Mouse (Mus musculus) forebrain, embryonic 13.5 days (tissue): ENCODE data around the gene Cfap43. TPM values are rescaled to one million over a fixed set of nuclear protein-coding genes. Genes with fewer than 3 reads are reported as not detected.

Source experiments
- ATAC-seq: fragments of 200-750 bp; cut with Nextera tagmentation; 2 replicates; pipeline ENCODE4 v1.8.0; 2017
- H3K27ac ChIP-seq: fragments of 300-500 bp; sonication (generic); 2 replicates; pipeline ENCODE4 v1.5.1; 2015; ENCODE audit warnings: inconsistent platforms, mild to moderate bottlenecking, moderate library complexity
- H3K27me3 ChIP-seq: fragments of 300-500 bp; sonication (generic); 2 replicates; pipeline ENCODE4 v1.6.1; 2015; ENCODE audit warnings: mild to moderate bottlenecking, inconsistent platforms
- H3K36me3 ChIP-seq: fragments of 300-500 bp; sonication (generic); 2 replicates; pipeline ENCODE4 v1.6.1; 2015; ENCODE audit warnings: mild to moderate bottlenecking, inconsistent platforms; ENCODE audit not compliant: poor library complexity, severe bottlenecking
- H3K4me1 ChIP-seq: fragments of 300-500 bp; sonication (generic); 2 replicates; pipeline ENCODE4 v1.6.1; 2015; ENCODE audit warnings: inconsistent platforms
- H3K4me2 ChIP-seq: fragments of 300-500 bp; sonication (generic); 2 replicates; pipeline ENCODE4 v1.6.1; 2015; ENCODE audit warnings: inconsistent platforms, mild to moderate bottlenecking, moderate library complexity
- H3K4me3 ChIP-seq: fragments of 300-500 bp; sonication (generic); 2 replicates; pipeline ENCODE4 v1.5.1; 2015; ENCODE audit warnings: mild to moderate bottlenecking, inconsistent platforms
- H3K9ac ChIP-seq: fragments of 300-500 bp; sonication (generic); 2 replicates; pipeline ENCODE4 v1.6.1; 2015; ENCODE audit warnings: mild to moderate bottlenecking, inconsistent platforms
- H3K9me3 ChIP-seq: fragments of 300-500 bp; sonication (generic); replicated peaks from 2 replicates; pipeline ENCODE4 v1.6.1; 2016; ENCODE audit warnings: inconsistent platforms
- WGBS: fragments of 180-500 bp; shearing (Covaris S2); methylation state at CpG from one replicate; pipeline ENCODE4 v1.1.7; 2015; 5-methylcytosine and 5-hydroxymethylcytosine counted together
- polyA plus RNA-seq: library from polyadenylated mRNA; unstranded; fragments of >200 nt; fragmentation: Nextera tagmentation; extraction: Ambion mirVana; gene quantifications from 2 replicates; pipeline ENCODE4 v1.2.1, GENCODE M21; 2015

Gene Cfap43
- polyA plus RNA-seq, 1 experiment from 2014 or later: 0.66 TPM

DNA sequence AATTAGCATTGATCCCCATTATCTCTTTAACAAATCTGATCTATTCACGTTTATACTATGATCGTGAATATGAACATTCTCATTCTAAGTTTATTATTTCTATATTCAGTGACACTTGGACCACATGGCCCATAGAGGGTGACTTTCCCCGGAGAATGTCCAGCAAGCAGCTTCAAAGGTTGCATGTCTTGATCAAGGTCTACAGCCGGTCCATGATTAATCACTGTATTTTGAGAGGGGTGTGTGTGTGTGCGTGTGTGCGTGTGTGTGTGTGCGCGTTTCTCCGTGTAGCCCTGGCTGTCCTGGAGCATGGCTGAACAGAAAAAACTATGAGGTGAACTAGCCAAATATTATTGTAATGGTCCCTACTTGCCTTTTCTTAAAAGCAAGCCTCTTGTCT is 166.6 kb downstream of the Cfap43 start:
- no peaks in the 10 kb centered on the region for H3K36me3 ChIP-seq
- no peak overlapping the region for H3K4me3 ChIP-seq
- no peak overlapping the region for H3K4me2 ChIP-seq
- no peaks in the 10 kb centered on the region for H3K9me3 ChIP-seq
- H3K27ac ChIP-seq: no peak overlapping the region
- 0 out of 2 replicates have a peak, but pooled peaks cover 9% of the 10 kb centered on the region for H3K4me1 ChIP-seq
- ATAC-seq: no peak
- H3K9ac ChIP-seq: no peak overlapping the region
- WGBS: 94% methylated on average over 9 of the region's 9 CpGs
- no peaks in the 10 kb centered on the region for H3K27me3 ChIP-seq

DNA sequence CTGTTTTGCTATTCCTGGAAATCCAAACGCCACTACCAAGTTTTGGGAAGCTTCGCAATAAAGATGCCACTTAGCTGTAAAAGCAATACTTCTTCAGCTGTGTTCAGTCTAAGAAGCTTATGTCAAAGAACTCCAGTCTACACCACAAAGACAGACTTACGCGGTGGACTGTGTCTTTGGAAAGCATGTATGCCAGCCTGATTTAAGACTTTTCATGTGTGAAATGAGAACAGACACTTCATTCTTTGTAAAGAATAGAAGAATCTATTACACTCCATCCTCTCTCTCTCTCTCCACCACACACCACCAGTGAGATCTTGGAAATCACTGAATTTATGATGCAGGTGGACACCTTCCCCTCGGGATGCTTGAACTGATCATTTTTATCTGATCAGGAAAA is 168.7 kb downstream of the Cfap43 start:
- H3K9ac ChIP-seq: no peak overlapping the region
- ATAC-seq: no peak
- H3K27me3 ChIP-seq: no peaks in the 10 kb centered on the region
- no peak overlapping the region for H3K4me3 ChIP-seq
- H3K9me3 ChIP-seq: no peaks in the 10 kb centered on the region
- 0 out of 2 replicates have a peak, but pooled peaks cover 9% of the 10 kb centered on the region for H3K4me1 ChIP-seq
- no peak overlapping the region for H3K27ac ChIP-seq
- 23% methylated on average over 5 of the region's 5 CpGs for WGBS
- no peaks in the 10 kb centered on the region for H3K36me3 ChIP-seq
- no peak overlapping the region for H3K4me2 ChIP-seq

DNA sequence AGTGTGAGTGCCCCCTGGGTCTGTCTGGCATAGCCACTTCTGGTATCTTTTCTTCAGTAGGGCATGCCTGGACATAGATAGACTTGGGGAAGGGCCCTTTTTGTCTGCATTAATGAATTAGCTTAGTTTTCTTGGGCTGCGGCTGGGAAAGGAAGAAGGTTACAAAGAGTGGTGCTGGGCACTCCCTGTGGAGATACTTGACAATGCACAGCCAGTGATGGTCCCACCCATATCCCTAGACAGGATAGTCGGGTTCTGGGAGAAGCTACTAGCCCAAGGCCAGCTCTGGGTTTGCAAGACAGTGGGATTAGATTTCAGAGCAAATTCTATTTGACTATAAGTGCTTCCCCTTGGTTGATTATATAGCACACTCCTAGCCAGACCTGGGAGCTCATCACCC is 170.1 kb downstream of the Cfap43 start:
- H3K4me1 ChIP-seq: 0 out of 2 replicates have a peak, but pooled peaks cover 9% of the 10 kb centered on the region
- H3K27me3 ChIP-seq: no peaks in the 10 kb centered on the region
- no peak overlapping the region for H3K4me3 ChIP-seq
- no peak overlapping the region for H3K4me2 ChIP-seq
- H3K36me3 ChIP-seq: no peaks in the 10 kb centered on the region
- no peak for ATAC-seq
- WGBS: 94% methylated on average over 2 of the region's 2 CpGs
- H3K27ac ChIP-seq: no peak overlapping the region
- H3K9me3 ChIP-seq: no peaks in the 10 kb centered on the region
- no peak overlapping the region for H3K9ac ChIP-seq

DNA sequence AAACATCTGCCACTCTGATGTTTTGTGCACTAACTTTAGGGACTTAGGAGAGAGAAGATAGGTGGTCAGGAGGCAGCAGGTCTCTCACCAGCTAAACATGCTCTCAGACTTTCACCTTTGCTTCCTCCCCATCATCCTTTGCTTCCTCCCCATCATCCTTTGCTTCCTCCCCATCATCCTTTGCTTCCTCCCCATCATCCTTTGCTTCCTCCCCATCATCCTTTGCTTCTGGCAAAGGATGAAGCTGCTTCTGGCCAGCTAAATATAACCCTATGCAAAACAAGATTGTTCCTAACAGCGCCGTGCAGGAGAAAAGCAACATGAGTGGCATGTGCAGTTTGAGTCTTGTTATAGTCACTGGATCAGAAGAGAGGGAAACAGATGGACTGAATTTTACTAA is 172.0 kb downstream of the Cfap43 start:
- Histone ChIP-seq H3K9ac (no peak overlapping the region), H3K4me2 (no peak overlapping the region), H3K36me3 (no peaks in the 10 kb centered on the region), H3K9me3 (no peaks in the 10 kb centered on the region), H3K27ac (no peak overlapping the region), H3K4me3 (no peak overlapping the region), H3K4me1 (0 out of 2 replicates have a peak, but pooled peaks cover 9% of the 10 kb centered on the region), H3K27me3 (no peaks in the 10 kb centered on the region)
- ATAC-seq: no peak
- 99% methylated on average over 2 of the region's 2 CpGs for WGBS

DNA sequence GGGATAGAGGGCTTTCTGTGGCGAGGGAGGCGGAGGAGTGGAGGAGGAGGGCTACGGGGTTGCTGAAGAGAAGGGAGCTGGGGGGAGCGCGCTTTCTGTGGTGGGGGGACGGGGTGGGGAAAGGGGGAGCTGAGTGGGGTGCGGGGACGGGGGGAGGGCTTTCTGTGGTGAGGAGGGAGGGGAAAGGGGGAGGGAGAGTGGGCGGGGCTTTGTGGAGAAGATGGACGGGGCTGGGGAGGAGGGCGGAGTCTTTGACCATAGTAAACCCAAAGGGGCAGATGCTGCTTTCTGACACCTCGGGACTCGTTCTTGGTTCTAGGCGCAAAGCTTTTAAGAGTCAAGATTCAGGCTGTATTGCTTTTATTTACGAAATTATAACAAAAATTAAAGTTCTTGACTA is 187.2 kb downstream of the Cfap43 start:
- Histone ChIP-seq H3K27ac (peak overlapping the region; percentile 96), H3K27me3 (no peaks in the 10 kb centered on the region), H3K4me2 (peak overlapping the region; percentile 72), H3K4me1 (peaks cover 27% of the 10 kb centered on the region), H3K4me3 (peak overlapping the region; percentile 69), H3K9me3 (no peaks in the 10 kb centered on the region), H3K36me3 (peaks cover 39% of the 10 kb centered on the region), H3K9ac (peak overlapping the region; percentile 81)
- 3% methylated on average over 14 of the region's 15 CpGs for whole genome bisulfite sequencing
- ATAC-seq: 0 out of 2 replicates have a peak, but pooled peaks have one; percentile 12

DNA sequence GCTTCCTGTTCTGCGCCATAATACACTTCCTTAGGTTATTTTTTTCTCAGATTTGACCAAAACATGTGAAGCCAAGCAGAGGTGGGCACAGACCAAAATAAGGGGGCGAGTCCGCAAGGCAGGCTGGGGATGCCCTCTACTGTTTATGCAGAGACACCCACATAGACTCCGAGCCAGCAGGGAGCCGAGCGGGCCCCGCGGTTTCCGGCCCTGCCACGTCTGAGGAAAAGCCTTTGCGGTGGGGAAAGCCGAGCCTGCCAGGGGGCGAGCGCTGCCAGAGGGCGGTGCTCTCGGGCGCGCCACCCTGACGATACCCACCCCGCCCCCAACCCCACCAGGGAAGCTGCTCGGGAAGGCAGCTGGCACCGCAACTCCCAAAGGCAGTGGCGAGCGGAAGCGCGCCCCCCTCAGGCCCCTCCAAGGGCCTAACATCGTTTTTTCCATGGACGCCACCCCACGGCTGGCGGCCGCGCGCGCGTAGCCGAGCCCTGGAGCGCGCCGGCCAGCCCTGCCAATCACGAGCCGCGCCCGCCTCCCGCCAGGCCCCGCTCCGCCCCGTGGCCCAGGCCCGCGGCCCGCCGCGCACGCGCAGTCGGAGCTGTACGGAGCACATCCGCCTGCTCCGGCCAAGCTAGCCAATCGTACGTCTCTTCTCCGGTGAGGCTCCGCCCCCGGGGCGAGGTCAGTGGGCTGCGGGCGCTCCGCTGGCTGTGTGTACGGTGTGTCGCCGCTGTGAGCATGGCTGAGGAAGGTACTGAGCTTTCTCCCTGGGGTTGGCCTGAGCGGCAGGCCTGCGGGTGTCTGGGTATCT is 187.8 kb downstream of the Cfap43 start, which contains the start of gene Sfr1:
Sfr1 (plus strand) TSS at position 612 of the 811 bp plus-strand sequence.
- ATAC-seq: peak; percentile 97
- no peaks in the 10 kb centered on the region for H3K27me3 ChIP-seq
- H3K9ac ChIP-seq: peak within 1 kb of the TSS; percentile 81
- H3K4me1 ChIP-seq: peaks cover 33% of the 10 kb centered on the region
- no peaks in the 10 kb centered on the region for H3K9me3 ChIP-seq
- peaks cover 33% of the 10 kb centered on the region for H3K36me3 ChIP-seq
- peak within 1 kb of the TSS; percentile 72 for H3K4me2 ChIP-seq
- under 1% methylated on average over 54 of the region's 72 CpGs for WGBS
- H3K27ac ChIP-seq: peak within 1 kb of the TSS; percentile 96
- peak within 1 kb of the TSS; percentile 69 for H3K4me3 ChIP-seq

DNA sequence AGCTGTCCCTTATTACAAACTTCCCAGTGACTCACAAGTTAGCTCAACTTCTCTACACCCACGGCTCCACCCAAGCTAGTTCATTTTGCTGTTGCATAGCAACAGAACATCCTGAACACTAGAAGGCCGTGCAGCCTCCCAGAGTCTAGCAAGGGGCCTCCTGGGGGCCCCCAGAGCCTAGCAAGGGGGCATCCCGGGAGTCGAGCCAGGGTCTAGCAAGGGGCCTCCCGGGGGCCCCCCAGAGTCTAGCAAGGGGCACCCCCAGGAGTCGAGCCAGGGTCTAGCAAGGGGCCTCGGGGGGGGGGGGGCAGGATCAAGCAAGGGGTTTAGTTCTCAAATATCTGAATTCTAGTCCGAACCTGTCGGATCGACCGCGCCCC is 188.4 kb downstream of the Cfap43 start:
- under 1% methylated on average over 12 of the region's 12 CpGs for WGBS
- H3K4me2 ChIP-seq: peak overlapping the region; percentile 72
- H3K9me3 ChIP-seq: no peaks in the 10 kb centered on the region

DNA sequence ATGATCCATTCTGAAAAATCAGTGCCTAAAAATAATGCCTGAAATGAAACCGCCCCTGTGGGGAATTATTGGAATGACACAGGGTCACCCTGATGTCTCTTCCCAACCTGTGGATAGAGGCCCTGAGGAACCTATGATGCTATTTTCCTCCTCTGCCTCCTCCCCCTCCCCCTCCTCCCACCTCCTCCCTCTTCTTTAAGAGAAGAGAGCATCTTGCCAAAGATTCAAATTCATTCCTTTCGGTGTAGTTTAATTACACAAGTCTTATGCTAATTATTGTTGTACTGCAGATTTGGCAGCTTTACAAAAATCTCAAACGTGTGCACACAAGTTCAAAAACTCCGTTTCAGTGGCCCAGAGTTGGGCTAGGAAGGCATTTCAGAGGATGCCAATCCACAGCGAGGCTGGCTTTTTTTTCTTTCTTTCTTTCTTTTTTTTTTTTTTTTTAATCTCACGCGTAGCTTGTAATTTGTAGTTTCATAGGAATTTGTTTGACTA is 193.4 kb downstream of the Cfap43 start:
- H3K27ac ChIP-seq: peak overlapping the region; percentile 66; the same call in 1 of the 2 replicates
- no peak overlapping the region for H3K9ac ChIP-seq
- H3K4me2 ChIP-seq: no peak overlapping the region
- no peak overlapping the region for H3K4me3 ChIP-seq
- WGBS: 33% methylated on average over 7 of the region's 7 CpGs
- no peak for ATAC-seq
- H3K27me3 ChIP-seq: no peaks in the 10 kb centered on the region
- H3K36me3 ChIP-seq: no peaks in the 10 kb centered on the region
- H3K4me1 ChIP-seq: peaks cover 26% of the 10 kb centered on the region
- H3K9me3 ChIP-seq: no peaks in the 10 kb centered on the region

More for the DNA sequence above, 188.4 kb downstream of the Cfap43 start:
- H3K27ac ChIP-seq: peak overlapping the region; percentile 94
- peaks cover 36% of the 10 kb centered on the region for H3K4me1 ChIP-seq
- peak overlapping the region; percentile 69 for H3K4me3 ChIP-seq
- H3K9ac ChIP-seq: peak overlapping the region; percentile 68
- H3K36me3 ChIP-seq: peaks cover 27% of the 10 kb centered on the region
- peak; percentile 57 for ATAC-seq
- no peaks in the 10 kb centered on the region for H3K27me3 ChIP-seq

DNA sequence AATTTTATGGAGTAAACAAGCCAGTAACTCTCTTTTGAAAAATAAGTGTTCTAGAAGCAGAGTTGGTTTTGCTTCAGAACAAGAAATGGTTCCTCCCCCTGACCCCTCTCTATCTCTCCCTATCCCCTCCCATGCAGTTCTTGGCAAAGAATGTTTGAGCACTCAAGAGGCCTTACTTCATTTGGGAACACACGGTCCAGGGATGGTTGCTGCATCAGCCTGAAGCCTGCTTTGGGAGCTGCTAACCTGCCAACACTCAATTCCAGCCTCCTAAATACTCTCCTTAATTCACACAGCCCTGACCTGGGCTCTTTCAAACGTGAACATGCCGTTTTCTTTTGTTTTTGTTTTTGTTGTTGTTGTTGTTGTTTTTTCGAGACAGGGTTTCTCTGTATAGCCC is 194.2 kb downstream of the Cfap43 start:
- Histone ChIP-seq H3K9me3 (no peaks in the 10 kb centered on the region), H3K27ac (no peak overlapping the region), H3K4me1 (peaks cover 19% of the 10 kb centered on the region), H3K4me2 (no peak overlapping the region), H3K9ac (no peak overlapping the region), H3K27me3 (no peaks in the 10 kb centered on the region), H3K4me3 (no peak overlapping the region), H3K36me3 (no peaks in the 10 kb centered on the region)
- no peak for ATAC-seq
- 77% methylated on average over 4 of the region's 4 CpGs for WGBS

DNA sequence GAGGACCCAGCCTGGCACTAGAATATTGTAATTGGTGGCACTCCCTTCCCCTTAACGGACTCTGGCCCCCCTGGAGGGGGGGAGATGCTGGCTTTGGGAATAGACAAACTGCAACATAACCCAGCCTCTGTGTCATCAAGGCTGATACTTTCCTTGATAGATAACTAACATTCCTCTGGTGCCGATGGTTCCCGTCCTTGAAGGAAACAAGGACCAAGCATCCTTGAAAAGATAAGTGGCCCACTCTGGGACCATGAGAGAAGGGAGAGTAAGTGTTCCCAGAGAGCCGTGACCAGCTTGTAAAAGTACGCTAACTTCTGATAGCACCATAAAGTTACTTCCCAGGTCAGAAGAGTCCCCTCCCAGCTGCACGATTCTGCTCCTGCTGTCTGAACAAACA is 196.6 kb downstream of the Cfap43 start:
- H3K9ac ChIP-seq: no peak overlapping the region
- WGBS: 85% methylated on average over 6 of the region's 6 CpGs
- H3K27me3 ChIP-seq: no peaks in the 10 kb centered on the region
- no peak overlapping the region for H3K4me2 ChIP-seq
- no peaks in the 10 kb centered on the region for H3K36me3 ChIP-seq
- no peak overlapping the region for H3K27ac ChIP-seq
- peaks cover 17% of the 10 kb centered on the region for H3K4me1 ChIP-seq
- no peaks in the 10 kb centered on the region for H3K9me3 ChIP-seq
- H3K4me3 ChIP-seq: no peak overlapping the region
- ATAC-seq: no peak

DNA sequence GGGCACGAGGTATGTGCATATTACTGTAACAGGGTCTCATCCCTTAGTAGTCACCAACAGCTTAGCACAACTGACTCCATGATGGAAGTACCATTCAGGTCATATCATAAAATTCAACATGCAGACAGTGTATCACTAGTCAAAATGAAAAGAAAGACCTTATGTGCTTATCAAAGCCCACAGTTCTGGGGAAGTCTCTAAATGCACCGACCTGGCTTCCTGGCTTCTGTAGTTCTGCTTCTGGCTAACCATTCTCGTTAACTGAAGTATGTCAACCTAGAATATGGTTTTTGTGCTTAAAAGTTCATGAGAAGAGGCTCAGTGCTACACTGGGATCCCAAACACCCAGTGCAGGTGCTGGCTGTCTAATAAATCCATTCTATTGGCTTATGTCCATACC is 199.9 kb downstream of the Cfap43 start:
- H3K4me1 ChIP-seq: no peaks in the 10 kb centered on the region
- no peak overlapping the region for H3K27ac ChIP-seq
- 89% methylated on average over 3 of the region's 3 CpGs for WGBS
- no peak for ATAC-seq
- no peak overlapping the region for H3K4me2 ChIP-seq
- H3K27me3 ChIP-seq: no peaks in the 10 kb centered on the region
- H3K9ac ChIP-seq: no peak overlapping the region
- peaks cover 3% of the 10 kb centered on the region for H3K9me3 ChIP-seq
- H3K36me3 ChIP-seq: no peaks in the 10 kb centered on the region
- H3K4me3 ChIP-seq: no peak overlapping the region

DNA sequence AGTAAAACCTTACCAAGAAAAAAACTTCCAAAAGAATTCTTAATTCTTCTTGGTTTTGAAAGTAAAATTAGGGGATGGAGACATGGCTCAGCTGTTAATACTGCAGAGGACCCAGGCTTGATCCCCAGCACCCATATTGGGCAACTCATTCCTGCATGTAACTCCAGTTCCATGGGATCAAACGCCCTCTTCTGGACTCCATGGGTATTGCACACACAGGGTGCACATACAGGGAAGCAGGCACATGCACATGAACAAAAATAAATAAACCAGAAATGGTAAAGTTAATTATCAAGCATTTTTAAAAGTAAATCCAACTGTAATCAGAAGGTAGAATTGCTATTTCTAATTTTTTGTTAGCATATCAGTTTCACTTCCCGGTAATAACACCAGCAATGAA is 202.9 kb downstream of the Cfap43 start:
- Histone ChIP-seq H3K4me3 (no peak overlapping the region), H3K4me2 (no peak overlapping the region), H3K27me3 (no peaks in the 10 kb centered on the region), H3K9ac (no peak overlapping the region), H3K27ac (no peak overlapping the region), H3K4me1 (no peaks in the 10 kb centered on the region), H3K9me3 (peaks cover 3% of the 10 kb centered on the region), H3K36me3 (no peaks in the 10 kb centered on the region)
- WGBS: 65% methylated on average over 2 of the region's 2 CpGs
- ATAC-seq: no peak
